Mouse (Mus musculus) MEL-GATA-1-ER (cell line): ENCODE results near the gene Vwa3b.

Experiments used
- DNase-seq: peaks from one replicate; pipeline ENCODE4 v3.0.0-alpha.2; 2012; ENCODE audit warnings: low read depth; ENCODE audit errors: extremely low read depth

Gene Vwa3b

GRCm38 (mm10) chr1:37060856-37061255 lies 34.5 kb downstream of the Vwa3b start:
- DNase-seq = no peak

GRCm38 (mm10) chr1:37063053-37063452 lies 36.7 kb downstream of the Vwa3b start:
- DNase-seq = no peak

GRCm38 (mm10) chr1:37063841-37064240 lies 37.4 kb downstream of the Vwa3b start:
- DNase-seq = no peak

GRCm38 (mm10) chr1:37065658-37066412 lies 39.4 kb downstream of the Vwa3b start:
- no peak for DNase-seq

- DNase-seq = no peak
Observed at GRCm38 (mm10) chr1:37075759-37076158, 49.4 kb downstream of the Vwa3b start.

- no peak for DNase-seq
Observed at GRCm38 (mm10) chr1:37077266-37077665, 50.9 kb downstream of the Vwa3b start.

GRCm38 (mm10) chr1:37077955-37078549 lies 51.7 kb downstream of the Vwa3b start:
- no peak for DNase-seq

- no peak for DNase-seq
Observed at GRCm38 (mm10) chr1:37080442-37080841, 54.0 kb downstream of the Vwa3b start.

GRCm38 (mm10) chr1:37081376-37082214 lies 55.2 kb downstream of the Vwa3b start:
- DNase-seq = no peak

- DNase-seq = no peak
Observed at GRCm38 (mm10) chr1:37082215-37082464, 55.7 kb downstream of the Vwa3b start.

- no peak for DNase-seq
Observed at GRCm38 (mm10) chr1:37084075-37084474, 57.7 kb downstream of the Vwa3b start.

- no peak for DNase-seq
Observed at GRCm38 (mm10) chr1:37085171-37085570, 58.8 kb downstream of the Vwa3b start.

GRCm38 (mm10) chr1:37089191-37089590 lies 62.8 kb downstream of the Vwa3b start:
- no peak for DNase-seq

- no peak for DNase-seq
Observed at GRCm38 (mm10) chr1:37097382-37098093, 71.1 kb downstream of the Vwa3b start.

- no peak for DNase-seq
Observed at GRCm38 (mm10) chr1:37098094-37098555, 71.7 kb downstream of the Vwa3b start.

GRCm38 (mm10) chr1:37100361-37100760 lies 74.0 kb downstream of the Vwa3b start:
- no peak for DNase-seq

GRCm38 (mm10) chr1:37101016-37101415 lies 74.6 kb downstream of the Vwa3b start:
- no peak for DNase-seq

- no peak for DNase-seq
Observed at GRCm38 (mm10) chr1:37101717-37102116, 75.3 kb downstream of the Vwa3b start.

- DNase-seq = no peak
Observed at GRCm38 (mm10) chr1:37105194-37105593, 78.8 kb downstream of the Vwa3b start.

GRCm38 (mm10) chr1:37113781-37114180 lies 87.4 kb downstream of the Vwa3b start:
- DNase-seq = no peak

GRCm38 (mm10) chr1:37115847-37116246 lies 89.5 kb downstream of the Vwa3b start:
- no peak for DNase-seq

GRCm38 (mm10) chr1:37116574-37116973 lies 90.2 kb downstream of the Vwa3b start:
- no peak for DNase-seq
